ENCODE assay signal across 8 mouse cellular contexts in genomic region chr10:108446041-108446931, GRCm38 (mm10).
DNase-seq lines count a peak whose midpoint lies in the region; ATAC-seq and TF ChIP-seq lines count a peak whose summit lies in the region.

No protein-coding gene starts in this region.

- H3K9me3 ChIP-seq in hindbrain, embryonic 15.5 days, result no peaks in the 10 kb centered on the region
- H3K9me3 ChIP-seq in stomach, embryonic 16.5 days (replicated peaks; ENCODE audit: control insufficient read depth, low read length), result no peaks in the 10 kb centered on the region

- intact Hi-C loops in left cerebral cortex, postnatal 4 days (cut with DNase I), result loop anchor here (5.0 kb wide), 1 partner anchor 144 kb away; no protein-coding TSS in a partner anchor

- 0 out of 2 replicates have a peak overlapping the region, but pooled peaks have one; percentile 31 for H3K27ac ChIP-seq in hindbrain, embryonic 15.5 days (replicated peaks)
- peak overlapping the region; percentile 76 for H3K27ac ChIP-seq in stomach, embryonic 16.5 days (ENCODE audit: low read length)

- POLR2A ChIA-PET in Patski (lab: Charles Lee), result interaction anchor here (1.3 kb wide), 1 partner anchor 9 kb away, joined by 5 read pairs; no protein-coding TSS in a partner anchor

- TF ChIP-seq CTCF in Patski (IDR thresholded peaks at IDR 0.05), result peak; percentile 81

- peak overlapping the region; percentile 35 for H3K4me3 ChIP-seq in hindbrain, embryonic 15.5 days
- H3K4me3 ChIP-seq in stomach, embryonic 16.5 days (replicated peaks; ENCODE audit: low read length), result peak overlapping the region; percentile 47

- H3K27me3 ChIP-seq in Patski, result no peaks in the 10 kb centered on the region
- no peaks in the 10 kb centered on the region for H3K27me3 ChIP-seq in hindbrain, embryonic 15.5 days
- H3K27me3 ChIP-seq in stomach, embryonic 16.5 days (ENCODE audit: control insufficient read depth, insufficient read depth, low read length), result no peaks in the 10 kb centered on the region

- no peaks in the 10 kb centered on the region for H3K36me3 ChIP-seq in hindbrain, embryonic 15.5 days
- H3K36me3 ChIP-seq in stomach, embryonic 16.5 days (ENCODE audit: control insufficient read depth, insufficient read depth, low read length), result no peaks in the 10 kb centered on the region

- in situ Hi-C loops in Patski (cut with MboI; ENCODE audit: low pct_unique_long_range_greater_than_20kb), result loop anchor here (5.0 to 10.0 kb wide), 3 partner anchors 281 to 644 kb away; partner anchors contain the start of gene Ppp1r12a

- CTCF ChIA-PET in Patski (lab: Charles Lee), result interaction anchor here (0.7 to 4.3 kb wide), 22 partner anchors 10 to 154 kb away, joined by 3 to 39 read pairs (median 4); no protein-coding TSS in a partner anchor

- H3K9ac ChIP-seq in hindbrain, embryonic 15.5 days, result peak overlapping the region; percentile 30
- H3K9ac ChIP-seq in stomach, embryonic 16.5 days (ENCODE audit: low read length), result peak overlapping the region; percentile 64

- peak; percentile 56 for DNase-seq in 3134 (ENCODE audit: extremely low read depth, insufficient read length, low spot score)
- DNase-seq in Patski (ENCODE audit: low read depth, low spot score), result no peak
- DNase-seq in cerebellum, adult 9-11 months, result peak; percentile 45
- DNase-seq in gastrocnemius, adult 18-20 months (ENCODE audit: low spot score), result peak; percentile 43
- DNase-seq in left cerebral cortex, postnatal 4 days, result peak; percentile 56
- DNase-seq in mesoderm, embryonic 11.5 days (ENCODE audit: low read depth, low spot score), result peak; percentile 77

- peak; percentile 94 for ATAC-seq in Patski
- peak; percentile 87 for ATAC-seq in hindbrain, embryonic 15.5 days (ENCODE audit: low FRiP score, low read depth)
- peak; percentile 61 for ATAC-seq in stomach, embryonic 16.5 days (ENCODE audit: insufficient read depth, low FRiP score)

- 13% methylated on average over 24 of the region's 24 CpGs for WGBS in hindbrain, embryonic 15.5 days
- WGBS in stomach, embryonic 16.5 days, result 6% methylated on average over 24 of the region's 24 CpGs

- H3K4me1 ChIP-seq in hindbrain, embryonic 15.5 days (replicated peaks), result peaks cover 15% of the 10 kb centered on the region
- H3K4me1 ChIP-seq in stomach, embryonic 16.5 days (ENCODE audit: control insufficient read depth, insufficient read depth, low read length), result peaks cover 14% of the 10 kb centered on the region

- peak overlapping the region; percentile 65 for H3K4me2 ChIP-seq in hindbrain, embryonic 15.5 days
- peak overlapping the region; percentile 66 for H3K4me2 ChIP-seq in stomach, embryonic 16.5 days (ENCODE audit: low read depth, low read length)
